Mouse (Mus musculus) megakaryocyte progenitor cell, adult 5-6 weeks (primary cell): ENCODE measurements around the gene Twf1. TPM values are rescaled to one million over a fixed set of nuclear protein-coding genes. Genes with fewer than 3 reads are reported as not detected.

Experiments
- ATAC-seq: replicated peaks from 2 replicates; pipeline ENCODE4 v1.8.0; 2016; ENCODE audit warnings: mild to moderate bottlenecking, moderate TSS enrichment, inconsistent platforms; ENCODE audit not compliant: poor library complexity
- total RNA-seq, 2 experiments: library from RNA; stranded (forward) in 1 of 2; stranded (reverse) in 1 of 2; fragments of 157-497, 149-512 nt in 1 of 2; fragments of 200-1000 nt in 1 of 2; gene quantifications; 2 replicates each; pipeline versions ENCODE4 v1.2.3 to v1.2.4; 2015 to 2017

Gene Twf1
- total RNA-seq, 2 experiments from 2014 or later, result 27.2 to 50.1 TPM

DNA sequence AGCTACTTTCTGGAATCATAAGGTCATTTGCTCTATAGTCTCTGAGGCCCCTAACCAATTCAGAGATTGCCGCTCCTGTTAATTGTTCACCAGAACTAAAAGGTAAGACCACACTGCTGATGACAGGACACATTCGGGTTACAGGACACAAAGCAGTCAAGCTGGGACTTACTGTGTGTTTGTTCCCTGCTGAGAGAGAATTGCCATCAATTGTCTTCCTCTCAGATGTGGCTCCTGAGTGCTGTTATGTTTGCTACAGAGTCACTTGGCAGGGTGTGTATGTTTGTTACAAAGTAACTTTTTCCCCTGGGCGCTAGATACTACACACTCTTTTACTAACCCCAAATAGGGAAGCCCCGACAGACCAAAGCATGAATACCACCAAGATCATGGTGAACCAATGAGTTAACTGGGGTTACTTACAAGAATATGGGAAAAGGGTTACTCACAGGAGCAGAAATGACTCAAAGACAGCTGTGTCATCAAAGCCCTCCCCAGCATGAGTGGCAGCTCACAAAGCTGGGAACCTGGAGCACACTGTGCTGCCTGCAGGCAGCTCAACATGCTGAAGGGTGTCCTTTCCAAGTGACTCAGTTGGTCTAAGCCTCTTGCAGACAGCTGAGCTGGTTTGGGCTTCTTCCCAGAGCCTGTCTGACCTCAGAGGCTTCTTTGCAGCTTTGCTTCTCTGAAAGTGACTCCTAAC lies 15.0 kb downstream of the Twf1 start:
- no peak for ATAC-seq

DNA sequence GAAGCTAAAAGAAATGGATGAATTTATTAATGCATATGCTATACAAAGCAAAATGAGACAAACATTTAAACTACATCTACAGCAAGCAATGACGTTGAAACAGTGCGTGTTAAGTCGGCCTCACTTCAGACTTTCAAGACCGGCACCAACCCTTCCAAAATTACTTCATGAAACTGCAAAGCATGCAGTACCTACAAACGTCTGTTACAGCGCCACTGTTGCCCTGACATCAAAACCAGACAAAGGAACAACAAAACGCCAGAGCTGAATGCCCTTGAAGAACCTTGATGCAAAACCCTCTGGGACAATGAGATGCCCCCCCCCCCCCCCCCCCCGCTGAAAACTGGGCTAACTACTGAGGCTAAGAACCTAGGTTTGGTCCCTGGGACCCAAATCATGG lies 16.9 kb downstream of the Twf1 start:
- no peak for ATAC-seq

DNA sequence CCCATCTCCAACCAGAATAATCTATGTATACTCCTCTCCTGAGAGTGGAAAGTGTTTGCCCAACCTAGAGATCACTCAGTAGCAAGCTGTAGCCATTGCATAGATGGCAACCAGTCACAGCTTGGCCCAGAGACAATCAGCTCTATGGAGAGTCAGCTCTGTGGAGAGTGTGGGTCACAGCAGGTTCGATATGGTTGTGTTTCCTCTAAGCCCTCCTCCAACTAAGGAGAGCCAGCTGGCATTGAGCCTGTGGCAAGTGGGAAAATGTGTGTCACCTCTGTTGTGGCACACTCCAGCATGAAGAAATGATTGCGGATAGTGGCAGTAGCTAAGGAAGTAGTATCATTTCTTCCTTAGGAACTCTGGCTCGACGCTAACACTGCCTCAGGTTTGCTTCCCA lies 18.2 kb downstream of the Twf1 start:
- ATAC-seq, result no peak

DNA sequence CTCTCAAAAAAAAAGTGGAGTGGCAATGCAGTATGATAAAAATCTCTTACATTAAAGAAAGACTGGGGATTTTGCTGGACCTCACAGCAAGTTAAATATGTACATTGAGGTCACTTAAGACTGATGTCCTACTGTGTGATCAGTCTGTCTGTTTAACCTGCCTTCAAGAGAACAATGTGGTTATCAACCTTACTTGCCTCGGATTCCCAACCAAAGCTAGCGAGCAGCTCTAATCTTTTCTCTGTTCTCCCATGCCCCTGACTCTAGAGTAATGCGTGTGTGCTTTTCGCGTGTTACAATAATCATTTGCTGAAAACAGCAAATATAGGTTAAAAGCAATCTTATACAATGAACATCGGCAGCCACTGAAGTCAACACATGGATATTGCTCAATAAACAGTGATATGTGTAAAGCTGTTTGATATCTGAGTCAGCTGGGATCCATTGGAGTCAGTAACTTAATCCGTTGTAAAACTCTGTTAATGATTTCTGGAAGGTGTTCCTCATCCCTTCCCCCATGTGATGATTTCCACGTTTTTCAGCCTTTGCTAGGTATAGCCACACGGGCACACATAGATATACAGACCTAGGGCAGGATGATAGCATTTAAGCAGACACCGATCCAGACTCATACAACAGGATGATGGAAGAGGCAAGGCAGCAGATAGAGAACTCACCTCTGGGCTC lies 21.1 kb downstream of the Twf1 start:
- ATAC-seq, result no peak

DNA sequence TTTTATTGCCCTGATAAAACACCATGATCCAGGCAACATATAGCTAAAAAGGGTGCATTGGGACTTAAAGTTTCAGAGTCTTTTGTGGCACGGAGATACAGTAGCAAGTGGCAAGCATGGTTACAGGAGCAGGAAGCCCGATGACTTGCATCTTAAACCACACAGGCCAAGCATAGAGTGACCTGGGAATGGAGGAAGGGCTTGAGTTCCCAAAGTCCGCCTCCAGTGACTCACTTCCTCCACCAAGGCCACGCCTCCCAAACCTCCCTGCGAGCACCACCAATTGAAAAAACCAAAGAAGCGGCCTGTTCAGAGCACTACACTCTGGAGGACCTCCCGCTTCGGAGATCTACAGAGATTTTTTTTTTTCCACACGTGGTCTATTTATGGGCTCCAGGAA lies 23.8 kb downstream of the Twf1 start:
- peak; percentile 99 for ATAC-seq

DNA sequence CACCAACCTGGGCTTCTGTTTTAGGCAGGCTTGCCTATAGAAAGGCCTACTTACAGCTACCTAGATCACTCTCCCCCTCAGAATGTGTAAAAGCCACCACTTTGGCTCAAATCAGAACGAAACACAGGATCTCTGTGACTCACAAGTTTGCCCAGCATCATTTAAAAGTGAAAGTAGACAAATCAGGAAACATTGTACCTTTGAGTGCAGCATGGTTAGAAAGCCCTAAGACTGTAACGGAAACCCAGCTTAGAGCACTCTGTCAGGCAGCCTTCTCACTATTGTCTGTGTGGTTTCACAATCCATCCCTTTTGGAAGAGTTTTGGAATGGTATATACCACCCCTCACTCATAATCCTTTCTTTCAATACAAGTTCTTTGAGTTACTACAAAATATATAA lies 24.8 kb downstream of the Twf1 start:
- ATAC-seq, result peak; percentile 16; the same call in 1 of the 2 replicates

DNA sequence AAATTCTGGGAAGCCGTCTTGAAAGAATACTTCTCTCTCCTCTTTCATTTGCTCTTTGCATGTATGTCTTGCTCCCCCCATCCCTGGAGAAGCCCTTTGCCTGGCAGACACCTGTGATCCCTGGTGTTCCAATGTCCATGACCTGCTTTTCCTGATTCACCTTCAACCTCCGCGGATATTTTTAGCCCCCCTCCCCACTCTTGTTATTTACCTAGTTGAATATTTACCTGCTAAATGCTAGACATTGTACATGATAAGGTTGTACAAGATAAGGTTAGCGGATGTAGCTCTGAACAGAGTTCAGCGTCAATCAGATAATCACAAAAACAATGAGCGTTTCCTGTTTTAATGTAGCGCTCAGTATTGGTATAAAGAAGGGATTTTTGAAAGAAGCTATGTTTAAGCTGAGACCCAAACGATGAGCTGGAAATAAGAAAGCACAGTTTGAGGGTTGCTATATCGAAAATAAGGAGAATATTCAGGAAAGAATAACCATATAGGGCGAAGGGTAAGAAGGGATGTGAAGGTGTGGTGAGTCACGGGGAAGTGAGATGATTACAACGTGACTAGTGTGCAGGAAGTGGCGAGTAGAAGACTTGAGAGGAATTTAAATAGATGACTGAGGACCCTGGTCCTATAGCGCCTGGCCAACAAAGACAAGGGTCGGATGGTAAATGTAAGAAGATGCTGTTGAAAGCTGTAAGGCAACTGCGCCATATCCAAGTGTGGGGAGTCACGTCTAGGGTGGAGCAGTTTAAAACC lies 30.6 kb downstream of the Twf1 start:
- ATAC-seq, result no peak

DNA sequence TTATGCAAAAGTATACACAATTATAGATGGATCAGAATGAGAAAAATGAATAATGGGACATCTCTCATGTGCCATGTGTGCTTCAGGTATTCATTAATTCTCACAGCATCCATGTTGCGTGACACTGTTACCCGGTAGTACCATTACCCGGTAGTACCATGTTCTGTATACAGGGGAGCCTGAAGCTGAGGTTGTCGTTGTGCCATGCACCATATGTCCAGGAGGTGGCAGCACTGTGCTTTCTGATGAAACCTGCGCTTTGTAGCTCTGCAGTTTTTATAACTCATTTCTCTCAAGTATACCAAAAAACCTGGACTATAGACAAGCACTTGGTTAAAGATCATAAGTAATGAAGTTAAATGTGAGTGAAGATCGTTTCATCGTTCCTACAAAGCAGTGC lies 32.2 kb downstream of the Twf1 start:
- ATAC-seq, result peak; percentile 100

DNA sequence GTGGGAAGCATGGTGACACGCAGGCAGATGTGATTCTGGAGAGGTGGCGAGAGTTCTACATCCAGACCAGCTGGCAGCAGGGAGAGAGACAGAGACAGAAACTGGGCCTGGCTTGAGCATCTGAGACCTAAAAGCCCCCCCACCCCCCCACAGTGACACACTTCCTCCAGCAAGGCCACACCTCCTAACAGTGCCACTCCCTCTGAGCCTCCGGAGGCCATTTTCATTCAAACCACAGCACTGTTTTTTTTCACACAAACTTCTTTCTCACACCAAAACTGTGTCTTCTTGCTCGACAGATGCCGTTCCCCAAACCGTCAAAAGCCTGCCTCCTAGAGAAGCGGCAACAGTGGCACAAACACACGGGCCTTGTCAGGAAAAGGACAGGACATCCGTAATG lies 36.2 kb downstream of the Twf1 start:
- no peak for ATAC-seq

DNA sequence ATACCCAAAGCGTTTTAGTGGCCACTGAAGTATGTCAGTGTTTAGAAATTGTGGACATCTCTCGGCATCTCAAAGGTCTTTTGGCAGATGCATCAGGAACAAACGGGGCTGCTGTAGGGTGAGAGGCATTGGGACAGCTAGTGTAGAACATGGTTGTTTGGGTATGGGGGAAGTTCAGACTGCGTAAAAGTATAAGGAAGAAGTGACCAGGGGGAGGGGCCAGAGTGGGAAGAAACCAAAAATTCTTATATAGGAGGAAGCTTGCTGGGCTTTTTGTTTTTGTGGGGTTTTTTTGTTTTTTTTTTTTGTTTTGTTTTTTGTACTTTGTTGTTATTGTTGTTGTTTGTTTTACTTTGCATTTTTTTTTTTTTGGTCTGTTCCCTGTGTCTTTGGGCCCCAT lies 44.8 kb downstream of the Twf1 start:
- peak; percentile 24 for ATAC-seq

DNA sequence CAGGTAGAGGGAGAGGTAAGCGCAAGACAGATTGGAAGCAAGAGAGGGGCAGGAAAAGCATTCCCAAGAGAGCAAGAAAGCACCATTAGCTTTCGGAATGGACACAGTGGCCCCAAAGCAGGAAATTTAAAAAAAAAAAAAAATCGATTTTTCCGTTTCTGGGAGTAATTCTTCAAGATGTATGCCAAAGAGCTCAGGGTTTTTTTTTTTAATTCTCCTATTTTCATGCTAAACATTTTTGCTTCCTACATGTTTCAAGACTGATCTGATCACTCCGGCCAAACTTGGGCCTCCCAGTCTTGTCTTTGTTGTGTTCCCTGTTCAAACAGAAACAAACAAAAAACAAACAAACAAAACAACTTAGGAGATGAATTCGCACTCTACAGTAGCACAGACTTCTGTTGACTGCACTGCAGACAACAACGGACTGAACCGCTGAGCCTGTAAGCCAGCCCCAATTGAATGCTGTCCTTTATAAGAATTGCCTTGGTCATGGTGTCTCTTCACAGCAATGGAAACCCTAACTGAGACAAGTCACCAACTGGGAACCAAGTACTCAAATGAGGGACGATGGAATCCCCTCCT lies 45.5 kb downstream of the Twf1 start:
- ATAC-seq, result no peak

DNA sequence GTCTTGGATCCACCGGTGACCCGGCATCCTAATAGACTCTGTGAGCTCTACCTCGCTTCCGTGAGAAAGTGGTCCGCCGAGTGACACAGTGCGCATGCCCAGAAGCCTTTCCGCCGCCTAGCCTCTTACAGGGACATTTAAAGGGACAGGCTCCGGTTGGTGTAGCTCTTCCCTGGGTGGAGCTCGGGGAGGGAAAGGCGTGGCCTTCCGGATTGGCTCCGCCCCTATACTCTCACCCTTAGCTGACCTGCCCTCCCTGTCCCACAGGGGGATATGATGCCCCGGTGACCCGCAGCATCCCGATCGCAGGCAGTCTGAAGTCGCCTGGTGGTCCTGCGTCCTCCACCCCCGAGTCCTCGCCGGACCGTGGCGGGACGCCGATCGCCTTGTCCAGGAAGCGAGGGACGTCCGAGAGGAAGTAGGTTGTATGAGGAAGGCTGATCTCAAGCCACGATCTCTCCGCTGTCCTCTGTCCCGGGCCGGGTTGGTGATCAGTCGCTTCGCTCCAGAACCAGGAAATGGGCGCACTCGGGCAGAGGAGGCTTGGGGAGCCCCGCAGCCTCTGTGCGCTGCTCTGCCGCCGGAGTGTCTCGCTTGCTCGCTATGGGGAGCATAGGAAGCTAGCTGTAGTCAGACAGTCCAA lies 46.2 kb downstream of the Twf1 start, which contains the start of the genes Pus7l and Irak4:
Gene Pus7l, minus strand, starts transcription at position 139 of the 643 bp plus-strand sequence.
Gene Irak4, plus strand, starts transcription at position 235 of the 643 bp plus-strand sequence.
- peak; percentile 92 for ATAC-seq

DNA sequence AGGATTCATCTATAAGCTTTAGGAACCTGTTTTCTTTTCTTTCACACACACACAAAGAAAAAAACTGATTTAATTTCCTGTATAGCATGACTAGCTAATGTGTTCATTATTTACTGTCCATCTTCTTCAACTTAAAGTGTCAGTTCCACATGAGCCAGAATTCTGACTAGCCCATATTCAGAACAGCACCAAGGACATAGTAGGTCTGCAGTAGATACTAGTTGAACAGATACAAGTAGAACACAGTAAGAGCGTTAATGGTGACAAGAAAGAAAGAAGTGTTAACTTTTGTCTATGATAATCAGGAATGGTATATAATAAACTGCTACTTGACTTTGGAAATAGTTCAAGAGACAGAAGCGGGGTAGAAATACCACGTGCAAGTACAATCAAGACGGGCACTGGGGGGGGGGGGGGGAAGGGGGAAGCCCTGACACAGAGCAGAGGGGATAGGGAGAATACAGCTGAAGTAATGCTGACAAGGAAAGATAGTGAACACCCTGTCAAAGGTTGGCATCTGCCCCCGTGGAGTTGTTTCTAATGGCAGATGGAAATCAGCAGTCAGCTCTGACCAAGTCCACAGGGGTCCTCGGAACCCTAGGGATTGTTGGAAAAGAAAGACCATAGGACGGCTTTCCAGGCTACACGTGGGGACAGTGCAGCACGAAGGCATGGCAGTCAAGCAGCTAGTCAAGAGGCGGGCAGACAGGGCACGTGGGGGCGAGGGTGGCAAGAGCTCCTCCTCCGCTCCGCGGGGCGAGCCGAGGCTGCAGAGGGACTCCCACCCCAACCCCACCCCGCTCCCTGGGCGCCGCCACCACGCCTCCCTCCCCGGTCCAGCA lies 46.9 kb downstream of the Twf1 start:
- peak; percentile 69 for ATAC-seq

DNA sequence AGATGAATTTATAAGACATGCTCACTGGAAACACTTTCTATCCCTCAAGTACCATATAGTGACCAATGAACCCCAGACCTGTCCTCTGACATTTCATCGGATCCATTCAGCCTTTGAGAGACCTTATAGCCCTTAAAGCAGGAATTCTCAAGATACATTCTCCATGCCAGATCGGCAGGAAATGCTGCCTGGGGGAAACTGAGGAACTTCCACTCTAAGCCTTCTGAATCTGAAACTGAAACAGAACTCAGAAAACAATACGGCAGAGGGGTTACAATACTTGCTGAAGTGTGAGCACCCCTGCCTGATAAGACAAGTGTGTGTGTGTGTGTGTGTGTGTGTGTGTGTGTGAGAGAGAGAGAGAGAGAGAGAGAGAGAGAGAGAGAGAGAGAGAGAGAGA lies 50.4 kb downstream of the Twf1 start:
- ATAC-seq, result no peak

DNA sequence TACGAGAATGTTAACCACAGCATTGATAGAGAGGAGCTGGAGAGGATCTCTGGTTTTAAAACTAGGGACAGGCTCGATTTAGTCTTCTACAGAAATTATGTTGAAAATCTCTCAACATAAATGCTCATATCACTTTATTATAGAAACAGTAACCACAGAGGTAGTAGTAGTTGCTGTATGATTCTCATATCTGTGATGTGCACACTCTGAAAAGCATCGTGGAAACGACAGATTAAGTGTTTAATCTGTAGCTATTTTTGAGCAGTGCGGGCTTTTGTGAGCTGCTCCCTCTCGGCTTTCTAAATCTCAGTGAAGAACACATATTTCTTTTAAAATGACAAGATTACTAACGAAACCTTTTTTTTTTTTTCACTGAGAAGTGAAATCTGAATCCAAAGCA lies 54.2 kb downstream of the Twf1 start:
- peak; percentile 70 for ATAC-seq

DNA sequence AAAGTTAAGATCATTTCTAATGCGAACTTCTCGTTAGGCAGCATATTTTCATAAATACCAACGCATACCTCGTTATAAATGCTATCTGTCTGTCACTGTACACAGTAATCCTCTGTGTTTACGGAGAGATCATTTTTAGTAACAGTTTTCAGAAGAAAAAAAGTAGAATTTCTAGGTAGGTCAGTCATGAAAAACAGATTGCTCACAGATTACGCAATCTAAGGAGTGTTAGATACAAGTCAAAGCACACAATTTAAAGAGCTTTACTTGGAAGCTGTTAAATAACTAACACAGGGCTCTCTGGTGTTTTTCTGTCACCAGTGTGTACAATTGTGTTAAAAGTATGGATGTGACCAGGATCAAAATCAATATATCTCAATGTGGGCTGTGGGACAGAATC lies 56.7 kb downstream of the Twf1 start:
- ATAC-seq, result no peak

DNA sequence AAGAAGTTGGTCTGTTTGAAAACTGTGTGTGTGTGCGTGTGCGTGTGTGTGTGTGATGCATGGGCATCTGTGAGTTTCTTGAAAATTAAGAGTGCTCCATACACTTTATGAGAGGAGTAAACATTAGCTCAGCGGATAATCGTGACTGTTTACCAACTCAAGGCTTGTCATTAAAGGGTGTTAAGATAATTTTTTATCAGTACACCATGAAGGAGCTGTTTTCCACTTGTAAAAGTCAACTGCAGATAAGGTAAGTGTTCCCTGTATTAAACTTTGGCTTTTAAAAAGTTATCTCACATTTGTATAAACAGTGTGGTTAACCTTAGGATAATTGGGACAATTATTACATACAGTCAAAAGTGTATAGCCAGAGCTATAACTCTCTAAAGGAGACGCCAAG lies 57.4 kb downstream of the Twf1 start:
- 0 out of 2 replicates have a peak, but pooled peaks have one; percentile 11 for ATAC-seq

DNA sequence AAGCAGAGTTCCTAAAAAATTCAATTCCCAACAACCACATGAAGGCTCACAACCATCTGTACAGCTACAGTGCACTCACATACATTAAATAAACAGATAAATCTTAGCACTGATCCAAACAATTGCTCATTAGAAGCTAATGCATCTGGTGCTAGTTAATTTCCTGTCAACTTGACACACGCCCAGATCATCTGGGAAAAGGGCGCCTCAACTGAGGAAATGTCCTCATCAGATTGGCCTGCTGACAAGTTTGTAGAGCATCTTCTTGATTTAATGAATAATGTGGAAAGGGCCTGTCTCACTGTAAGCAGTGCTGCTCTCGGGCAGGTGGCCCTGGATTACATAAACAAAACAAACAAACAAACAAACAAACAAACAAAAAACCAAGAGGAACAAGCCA lies 59.2 kb downstream of the Twf1 start:
- no peak for ATAC-seq
